31 mouse cellular contexts compared by ENCODE assay signal in the genomic region with DNA sequence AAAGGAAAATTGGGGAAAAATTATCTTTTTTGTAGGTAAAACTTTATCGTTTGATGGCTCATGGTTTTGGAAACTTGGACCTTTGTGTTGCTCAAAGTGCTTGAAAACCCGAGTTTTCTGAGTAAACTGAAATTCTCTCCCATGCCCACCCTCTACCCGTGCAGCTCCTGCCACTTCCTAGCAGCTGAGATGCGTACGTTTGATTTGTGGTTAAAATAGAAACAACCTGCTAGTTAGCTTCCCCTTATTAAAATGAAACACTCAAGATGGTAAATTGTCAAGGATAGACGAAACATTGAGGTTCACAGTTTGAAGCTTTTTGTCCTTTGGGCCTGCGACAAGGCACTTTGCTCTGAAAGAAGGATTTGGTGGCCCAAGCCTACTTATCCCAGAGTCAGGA.
"Had no signal": no experiment of that assay in that cellular context is flagged by ENCODE, and none has a peak within 500 bp of the region (broad histone marks: within the 10 kb centered on the region; RNA-seq: fewer than 3 reads in every experiment).

No protein-coding gene starts in this region.

- DNase-seq: left cerebral cortex, postnatal 4 days; liver; liver, embryonic 13.5 days; liver, postnatal 0 days; lung, adult 18-20 months; lung, adult 2 months; lung, embryonic 14.5 days; lung, postnatal 10 days; lung, postnatal 14 days; lung, postnatal 36 days; lung, postnatal 4 days; midbrain, embryonic 14.5 days had no signal

- H3K36me3 ChIP-seq: limb, embryonic 10.5 days; limb, embryonic 12.5 days; limb, embryonic 13.5 days; limb, embryonic 15.5 days; liver, embryonic 12.5 days; liver, embryonic 13.5 days; liver, embryonic 15.5 days; lung, embryonic 15.5 days; midbrain, embryonic 10.5 days; midbrain, embryonic 12.5 days; midbrain, embryonic 13.5 days; midbrain, embryonic 15.5 days had no signal

- H3K27ac ChIP-seq: limb, embryonic 10.5 days; limb, embryonic 12.5 days; limb, embryonic 13.5 days; limb, embryonic 15.5 days; liver, embryonic 12.5 days; liver, embryonic 13.5 days; liver, embryonic 14.5 days; liver, embryonic 15.5 days; lung, embryonic 15.5 days; macrophage; midbrain, embryonic 10.5 days; midbrain, embryonic 12.5 days; midbrain, embryonic 13.5 days; midbrain, embryonic 15.5 days had no signal

- H3K9me3 ChIP-seq: limb, embryonic 10.5 days; limb, embryonic 13.5 days; limb, embryonic 15.5 days; liver, embryonic 15.5 days; lung, embryonic 15.5 days; midbrain, embryonic 10.5 days; midbrain, embryonic 13.5 days; midbrain, embryonic 15.5 days had no signal

- H3K4me2 ChIP-seq: limb, embryonic 12.5 days; limb, embryonic 13.5 days; limb, embryonic 15.5 days; liver, embryonic 11.5 days; liver, embryonic 12.5 days; liver, embryonic 13.5 days; liver, embryonic 15.5 days; lung, embryonic 14.5 days; lung, embryonic 15.5 days; midbrain, embryonic 11.5 days; midbrain, embryonic 12.5 days; midbrain, embryonic 13.5 days; midbrain, embryonic 15.5 days had no signal

- H3K27me3 ChIP-seq: limb, embryonic 12.5 days; limb, embryonic 13.5 days; limb, embryonic 15.5 days; liver, embryonic 12.5 days; liver, embryonic 13.5 days; liver, embryonic 15.5 days; lung, embryonic 15.5 days; megakaryocyte, embryonic 14.5 days; midbrain, embryonic 12.5 days; midbrain, embryonic 13.5 days; midbrain, embryonic 15.5 days had no signal

- H3K4me3 ChIP-seq: limb, embryonic 10.5 days; limb, embryonic 12.5 days; limb, embryonic 13.5 days; limb, embryonic 15.5 days; liver, embryonic 12.5 days; liver, embryonic 13.5 days; liver, embryonic 15.5 days; lung, embryonic 15.5 days; megakaryocyte, embryonic 14.5 days; midbrain, embryonic 10.5 days; midbrain, embryonic 12.5 days; midbrain, embryonic 13.5 days; midbrain, embryonic 15.5 days; myocyte had no signal

- ATAC-seq: liver, embryonic 12.5 days; liver, postnatal 0 days; lung, postnatal 0 days; midbrain, embryonic 13.5 days; midbrain, embryonic 15.5 days; midbrain, embryonic 16.5 days had no signal

- H3K4me1 ChIP-seq: limb, embryonic 10.5 days; limb, embryonic 12.5 days; limb, embryonic 13.5 days; limb, embryonic 15.5 days; liver, embryonic 12.5 days; liver, embryonic 13.5 days; liver, embryonic 15.5 days; lung, embryonic 15.5 days; megakaryocyte, embryonic 14.5 days; midbrain, embryonic 10.5 days; midbrain, embryonic 12.5 days; midbrain, embryonic 13.5 days; midbrain, embryonic 15.5 days had no signal

- H3K9ac ChIP-seq: limb, embryonic 12.5 days; limb, embryonic 13.5 days; limb, embryonic 15.5 days; liver, embryonic 12.5 days; liver, embryonic 13.5 days; liver, embryonic 14.5 days; liver, embryonic 15.5 days; liver, postnatal 0 days; lung, embryonic 14.5 days; lung, embryonic 15.5 days; midbrain, embryonic 12.5 days; midbrain, embryonic 13.5 days; midbrain, embryonic 15.5 days had no signal
